Mouse (Mus musculus): Measurements from ENCODE around the gene Lyzl6. TPM values are rescaled to one million over a fixed set of nuclear protein-coding genes. Genes with fewer than 3 reads are reported as not detected.

Lyzl6 gene
- polyA plus RNA-seq, 2 experiments, result not detected

DNA sequence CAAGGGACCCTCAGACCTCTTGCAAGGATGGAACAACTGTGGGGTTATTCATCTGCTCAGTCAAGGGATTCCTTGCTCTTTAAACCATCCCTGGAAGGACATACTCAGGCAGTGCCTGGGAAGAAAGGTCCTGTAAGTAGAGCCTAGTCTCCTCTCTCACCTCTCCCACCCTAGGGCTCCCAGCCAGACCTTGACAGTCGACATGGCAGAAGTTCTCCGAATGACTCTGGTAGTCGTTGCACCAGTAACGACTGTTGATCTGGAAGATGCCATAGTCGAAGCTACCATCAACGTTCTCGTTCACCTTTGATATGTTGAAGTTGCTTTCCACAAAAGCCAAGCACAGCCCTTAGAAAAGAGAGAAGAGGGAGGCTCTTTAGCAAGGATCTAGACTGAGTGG is 3.9 kb downstream of the Lyzl6 start:
- Histone ChIP-seq H3K4me2 (replicated peaks; ENCODE audit: low read depth, low read length, severe bottlenecking) (no peak overlapping the region), H3K9me3 (ENCODE audit: control insufficient read depth, low read length) (no peaks in the 10 kb centered on the region), H3K27ac (replicated peaks; ENCODE audit: low read depth, low read length) (no peak overlapping the region), H3K4me3 (replicated peaks; ENCODE audit: low read length) (no peak overlapping the region), H3K9ac (ENCODE audit: low read depth, low read length, severe bottlenecking) (no peak overlapping the region), H3K27me3 (ENCODE audit: control insufficient read depth, insufficient read depth, low read length) (no peaks in the 10 kb centered on the region), H3K4me1 (ENCODE audit: control insufficient read depth, insufficient read depth, low read length) (no peaks in the 10 kb centered on the region), H3K36me3 (ENCODE audit: control insufficient read depth, insufficient read depth, low read length) (no peaks in the 10 kb centered on the region)
- TF ChIP-seq POLR2A (IDR thresholded peaks at IDR 0.05; ENCODE audit: borderline replicate concordance, extremely low read depth, insufficient read depth, insufficient read length), result no peak
- DNase-seq (ENCODE audit: low spot score), result no peak
- no peak for ATAC-seq (ENCODE audit: low FRiP score, low read depth)
- WGBS, result 85% methylated on average over 7 of the region's 7 CpGs

DNA sequence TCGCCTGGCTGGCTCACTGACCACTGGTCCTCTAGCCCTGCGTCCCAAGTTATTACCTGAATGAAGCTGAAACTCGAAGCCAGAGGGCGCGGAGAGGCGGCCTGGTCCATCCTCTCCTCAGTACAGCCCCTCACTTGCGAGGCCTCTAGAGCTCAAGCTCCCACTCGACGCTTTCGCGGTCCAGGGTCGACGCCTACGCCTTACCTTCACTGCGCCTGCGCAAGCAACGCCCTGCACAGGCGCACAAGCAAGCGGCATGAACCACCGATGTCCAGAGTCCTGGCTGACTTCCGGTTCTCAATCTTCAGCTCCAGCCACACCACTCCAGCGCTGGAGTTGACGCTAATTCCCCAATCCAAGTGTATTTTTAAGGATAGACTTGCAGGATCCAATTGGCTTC is 11.2 kb downstream of the Lyzl6 start:
- no peak for TF ChIP-seq POLR2A (IDR thresholded peaks at IDR 0.05; ENCODE audit: borderline replicate concordance, extremely low read depth, insufficient read depth, insufficient read length)
- WGBS, result 80% methylated on average over 23 of the region's 23 CpGs

DNA sequence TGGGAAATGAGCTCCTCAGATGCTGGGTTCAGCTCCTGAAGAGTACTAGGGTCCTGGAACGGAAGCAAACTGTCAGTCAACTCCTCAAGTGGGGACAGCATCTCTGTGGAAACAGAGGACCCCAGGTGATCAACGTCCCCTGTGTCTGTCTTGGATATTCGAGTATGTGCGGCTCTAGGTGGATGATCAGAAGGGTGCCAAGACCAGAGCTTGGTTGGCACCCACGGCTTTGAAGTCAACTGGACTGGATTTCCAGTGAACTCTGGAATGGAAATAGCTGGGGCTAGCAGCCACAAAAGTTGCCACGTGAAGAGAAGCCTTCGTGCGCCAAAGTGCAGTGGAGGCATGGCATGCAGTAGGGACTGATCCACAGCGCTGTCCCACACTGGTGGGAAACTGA is 17.6 kb downstream of the Lyzl6 start, which contains the start of gene Gm884:
TSS of gene Gm884 (minus strand) at position 101 of the 400 bp plus-strand sequence.
- Histone ChIP-seq H3K27ac (replicated peaks; ENCODE audit: low read depth, low read length) (no peak within 1 kb of the TSS), H3K4me2 (replicated peaks; ENCODE audit: low read depth, low read length, severe bottlenecking) (no peak within 1 kb of the TSS), H3K4me1 (ENCODE audit: control insufficient read depth, insufficient read depth, low read length) (no peaks in the 10 kb centered on the region), H3K36me3 (ENCODE audit: control insufficient read depth, insufficient read depth, low read length) (no peaks in the 10 kb centered on the region), H3K9me3 (ENCODE audit: control insufficient read depth, low read length) (no peaks in the 10 kb centered on the region), H3K27me3 (ENCODE audit: control insufficient read depth, insufficient read depth, low read length) (no peaks in the 10 kb centered on the region), H3K4me3 (replicated peaks; ENCODE audit: low read length) (no peak within 1 kb of the TSS), H3K9ac (ENCODE audit: low read depth, low read length, severe bottlenecking) (no peak within 1 kb of the TSS)
- DNase-seq (ENCODE audit: low spot score) (no peak), ATAC-seq (ENCODE audit: low FRiP score, low read depth) (no peak)
- 77% methylated on average over 9 of the region's 9 CpGs for WGBS
- no peak for TF ChIP-seq POLR2A (IDR thresholded peaks at IDR 0.05; ENCODE audit: borderline replicate concordance, extremely low read depth, insufficient read depth, insufficient read length)

More for the DNA sequence above, 11.2 kb downstream of the Lyzl6 start:
- no peak for DNase-seq (ENCODE audit: low spot score)
- Histone ChIP-seq H3K4me3 (replicated peaks; ENCODE audit: low read length) (no peak overlapping the region), H3K4me1 (ENCODE audit: control insufficient read depth, insufficient read depth, low read length) (no peaks in the 10 kb centered on the region), H3K9ac (ENCODE audit: low read depth, low read length, severe bottlenecking) (no peak overlapping the region), H3K36me3 (ENCODE audit: control insufficient read depth, insufficient read depth, low read length) (no peaks in the 10 kb centered on the region), H3K27ac (replicated peaks; ENCODE audit: low read depth, low read length) (no peak overlapping the region), H3K27me3 (ENCODE audit: control insufficient read depth, insufficient read depth, low read length) (no peaks in the 10 kb centered on the region), H3K4me2 (replicated peaks; ENCODE audit: low read depth, low read length, severe bottlenecking) (no peak overlapping the region), H3K9me3 (ENCODE audit: control insufficient read depth, low read length) (no peaks in the 10 kb centered on the region)
- no peak for ATAC-seq (ENCODE audit: low FRiP score, low read depth)

DNA sequence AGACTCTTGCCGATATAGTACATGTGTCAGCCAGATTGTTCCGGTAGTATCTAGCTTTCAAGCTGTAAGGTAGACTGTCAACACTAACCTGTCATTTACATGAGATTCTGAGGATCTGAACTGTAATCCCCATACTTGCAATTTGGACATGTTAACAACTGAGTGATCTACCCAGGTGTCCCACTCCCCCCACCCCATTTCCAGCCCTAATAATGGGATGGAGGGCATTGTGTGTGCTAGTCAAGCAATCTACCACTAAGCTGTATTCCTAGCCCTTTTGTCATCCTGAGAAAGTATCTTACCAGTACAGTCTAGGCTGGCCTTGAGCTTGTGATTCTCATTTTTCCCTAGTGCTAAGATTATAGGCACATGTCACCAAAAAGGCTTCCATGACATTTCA is 27.9 kb downstream of the Lyzl6 start:
- WGBS, result 85% methylated on average over 2 of the region's 2 CpGs
- no peak for DNase-seq (ENCODE audit: low spot score)
- Histone ChIP-seq H3K27me3 (ENCODE audit: control insufficient read depth, insufficient read depth, low read length) (no peaks in the 10 kb centered on the region), H3K4me1 (ENCODE audit: control insufficient read depth, insufficient read depth, low read length) (no peaks in the 10 kb centered on the region), H3K36me3 (ENCODE audit: control insufficient read depth, insufficient read depth, low read length) (no peaks in the 10 kb centered on the region), H3K27ac (replicated peaks; ENCODE audit: low read depth, low read length) (no peak overlapping the region), H3K4me2 (replicated peaks; ENCODE audit: low read depth, low read length, severe bottlenecking) (no peak overlapping the region), H3K4me3 (replicated peaks; ENCODE audit: low read length) (no peak overlapping the region), H3K9me3 (ENCODE audit: control insufficient read depth, low read length) (no peaks in the 10 kb centered on the region), H3K9ac (ENCODE audit: low read depth, low read length, severe bottlenecking) (no peak overlapping the region)
- no peak for ATAC-seq (ENCODE audit: low FRiP score, low read depth)
- no peak for TF ChIP-seq POLR2A (IDR thresholded peaks at IDR 0.05; ENCODE audit: borderline replicate concordance, extremely low read depth, insufficient read depth, insufficient read length)

DNA sequence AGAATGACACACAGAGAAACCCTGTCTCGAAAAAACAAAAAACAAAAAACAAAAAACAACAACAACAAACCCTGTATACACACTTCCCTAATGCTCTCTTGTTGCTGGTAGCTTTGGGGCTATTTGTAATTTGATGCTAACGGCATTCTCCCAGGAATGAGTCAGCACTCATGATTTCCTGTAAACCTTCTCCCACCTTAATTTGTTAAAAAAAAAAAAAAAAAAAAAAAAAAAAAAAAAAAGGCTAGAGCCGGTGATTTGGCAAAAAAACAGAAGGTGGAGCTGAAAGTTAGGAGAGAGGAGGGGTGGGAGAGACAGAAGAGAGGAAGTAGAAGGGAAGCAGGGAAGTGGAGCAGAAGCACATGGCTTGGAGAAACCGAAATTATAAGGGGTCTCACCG is 32.1 kb downstream of the Lyzl6 start:
- H3K4me2 ChIP-seq (replicated peaks; ENCODE audit: low read depth, low read length, severe bottlenecking), result no peak overlapping the region
- H3K9ac ChIP-seq (ENCODE audit: low read depth, low read length, severe bottlenecking), result no peak overlapping the region
- 55% methylated on average over 5 of the region's 5 CpGs for WGBS
- DNase-seq (ENCODE audit: low spot score) (no peak), ATAC-seq (ENCODE audit: low FRiP score, low read depth) (no peak)
- H3K27ac ChIP-seq (replicated peaks; ENCODE audit: low read depth, low read length), result no peak overlapping the region
- H3K27me3 ChIP-seq (ENCODE audit: control insufficient read depth, insufficient read depth, low read length), result no peaks in the 10 kb centered on the region
- TF ChIP-seq POLR2A (IDR thresholded peaks at IDR 0.05; ENCODE audit: borderline replicate concordance, extremely low read depth, insufficient read depth, insufficient read length), result no peak
- no peaks in the 10 kb centered on the region for H3K4me1 ChIP-seq (ENCODE audit: control insufficient read depth, insufficient read depth, low read length)
- H3K36me3 ChIP-seq (ENCODE audit: control insufficient read depth, insufficient read depth, low read length), result no peaks in the 10 kb centered on the region
- H3K4me3 ChIP-seq (replicated peaks; ENCODE audit: low read length), result no peak overlapping the region
- no peaks in the 10 kb centered on the region for H3K9me3 ChIP-seq (ENCODE audit: control insufficient read depth, low read length)

Other genes with a start within 250 kb of the Lyzl6 start
- gene Plekhm1, start 226.2 kb downstream of the Lyzl6 start, polyA plus RNA-seq (2012; rRNA removed), result 11.8 and 13.9 TPM in 2 replicates
- gene Plekhm1, start 226.2 kb downstream of the Lyzl6 start, polyA plus RNA-seq (2014; fragmentation: Nextera tagmentation; extraction: Ambion mirVana), result 9.6 and 10.7 TPM in 2 replicates
- gene Lrrc37a, start 134.3 kb downstream of the Lyzl6 start, polyA plus RNA-seq (2012; rRNA removed), result not detected in 2 replicates
- gene Lrrc37a, start 134.3 kb downstream of the Lyzl6 start, polyA plus RNA-seq (2014; fragmentation: Nextera tagmentation; extraction: Ambion mirVana), result not detected in 2 replicates
- not detected in 2 replicates for gene Gm884, start 17.8 kb downstream of the Lyzl6 start, polyA plus RNA-seq (2012; rRNA removed)
- gene Gm884, start 17.8 kb downstream of the Lyzl6 start, polyA plus RNA-seq (2014; fragmentation: Nextera tagmentation; extraction: Ambion mirVana), result not detected in 2 replicates
- 0.11 and 0.20 TPM in 2 replicates for gene Rprml, start 10.7 kb upstream of the Lyzl6 start, polyA plus RNA-seq (2012; rRNA removed)
- gene Rprml, start 10.7 kb upstream of the Lyzl6 start, polyA plus RNA-seq (2014; fragmentation: Nextera tagmentation; extraction: Ambion mirVana), result not detected in 2 replicates
- gene Gosr2, start 59.0 kb upstream of the Lyzl6 start, polyA plus RNA-seq (2012; rRNA removed), result 104 and 111 TPM in 2 replicates
- gene Gosr2, start 59.0 kb upstream of the Lyzl6 start, polyA plus RNA-seq (2014; fragmentation: Nextera tagmentation; extraction: Ambion mirVana), result 106 and 107 TPM in 2 replicates
- 0.62 and 0.63 TPM in 2 replicates for gene Wnt9b, start 110.9 kb upstream of the Lyzl6 start, polyA plus RNA-seq (2012; rRNA removed)
- gene Wnt9b, start 110.9 kb upstream of the Lyzl6 start, polyA plus RNA-seq (2014; fragmentation: Nextera tagmentation; extraction: Ambion mirVana), result 0.47 and 0.80 TPM in 2 replicates
- 11.9 and 12.9 TPM in 2 replicates for gene Wnt3, start 135.3 kb upstream of the Lyzl6 start, polyA plus RNA-seq (2012; rRNA removed)
- 19.1 and 20.7 TPM in 2 replicates for gene Wnt3, start 135.3 kb upstream of the Lyzl6 start, polyA plus RNA-seq (2014; fragmentation: Nextera tagmentation; extraction: Ambion mirVana)